Mouse (Mus musculus) layer of hippocampus, adult 8-10 months (tissue): Measurements from ENCODE around the gene Qsox1. TPM values are rescaled to one million over a fixed set of nuclear protein-coding genes. Genes with fewer than 3 reads are reported as not detected.

ENCODE experiments used
- DNase-seq, 2 experiments: peaks; one replicate each; pipeline ENCODE4 v3.0.0; 2022; ENCODE audit warnings: low spot score in 2 of 2
- total RNA-seq, 4 experiments: library from RNA; stranded (reverse); gene quantifications; 2 replicates each; pipeline ENCODE4 v1.2.4; 2022

Gene Qsox1
- total RNA-seq, 4 experiments from 2014 or later, result 34.1 to 39.3 (median 36.6) TPM

DNA sequence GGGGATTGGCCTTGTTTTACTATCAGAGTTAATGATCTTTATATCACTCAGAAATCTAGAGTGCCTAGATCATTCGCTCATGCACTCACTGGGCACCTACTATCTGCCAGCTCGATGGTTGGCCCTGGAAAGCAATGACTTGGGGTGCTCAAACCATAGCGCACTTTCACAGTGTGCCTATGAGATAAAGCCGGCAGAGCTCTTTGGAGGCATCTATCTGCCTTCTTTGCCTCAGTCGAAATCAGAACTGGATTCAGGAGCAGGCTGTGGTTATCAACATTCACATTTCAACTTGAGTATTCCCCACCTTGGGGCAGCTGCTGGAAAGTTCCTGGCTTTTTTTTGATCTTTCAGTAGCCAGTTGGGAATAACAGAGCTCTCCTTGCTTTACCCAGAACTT is 64.8 kb downstream of the Qsox1 start:
- no peak for DNase-seq

DNA sequence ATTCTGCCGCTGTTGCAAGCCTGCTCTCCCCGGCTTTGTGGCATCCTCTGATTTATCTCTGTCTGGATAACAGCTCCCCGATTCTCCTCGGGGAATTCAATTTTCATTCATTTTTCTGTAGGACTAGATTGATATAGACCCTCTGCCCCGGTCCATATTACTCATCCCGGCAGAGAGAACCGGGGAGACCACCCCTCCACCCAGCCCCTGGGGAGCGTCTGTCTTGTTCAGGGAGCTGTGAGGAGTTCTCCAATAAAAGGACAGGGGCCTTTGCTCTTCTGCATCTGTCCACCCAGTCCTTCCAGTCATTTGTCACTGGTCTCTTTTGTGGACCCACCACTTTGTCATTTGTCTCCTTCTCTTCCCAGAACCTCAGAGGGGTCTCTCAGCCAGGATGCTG is 65.7 kb downstream of the Qsox1 start:
- DNase-seq, result no peak

DNA sequence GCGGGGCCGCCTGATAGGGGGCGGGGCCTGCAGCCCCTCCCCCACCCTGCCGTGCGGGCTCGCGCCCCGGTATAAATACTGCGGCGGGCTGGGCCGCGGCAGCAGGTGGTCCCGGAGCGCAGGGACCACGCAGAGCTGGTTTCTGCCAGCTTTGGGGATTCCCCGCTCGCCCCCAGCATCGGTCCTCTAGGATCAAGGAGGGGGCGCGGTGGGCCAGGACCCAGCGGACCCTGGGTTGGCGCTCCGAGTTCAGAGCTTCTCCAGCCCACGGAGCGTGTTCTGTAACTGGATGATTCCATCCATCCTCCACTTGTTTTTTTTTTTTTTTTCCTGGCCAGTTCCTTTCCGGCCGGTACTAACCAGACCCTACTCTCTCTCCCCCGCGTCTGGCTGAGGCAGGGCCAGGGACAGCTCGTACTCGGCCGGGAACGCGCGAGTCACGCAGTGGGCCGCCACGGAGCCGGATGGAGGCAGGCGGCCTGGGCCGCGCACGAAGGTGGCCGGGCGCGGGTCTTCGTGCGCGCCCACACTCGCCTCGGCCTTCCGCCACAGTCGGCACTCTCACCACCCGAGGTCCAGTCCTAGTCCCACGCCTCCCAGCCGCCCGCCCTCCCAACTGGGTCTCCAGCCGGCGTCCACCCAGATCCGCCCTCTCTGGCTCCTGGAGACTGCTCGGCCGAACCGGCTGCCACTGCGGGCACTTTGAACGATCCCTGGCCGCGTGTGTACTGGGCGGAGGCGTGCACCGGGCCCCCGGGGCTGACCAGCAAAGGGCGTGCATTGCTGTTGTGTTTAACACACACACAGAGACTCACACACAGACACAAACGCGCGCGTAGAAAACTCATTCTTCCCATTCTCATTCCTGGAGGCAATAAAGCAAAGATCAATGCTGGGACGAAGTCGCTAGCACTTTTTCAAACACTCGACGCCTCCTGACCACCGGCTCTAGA is 70.0 kb downstream of the Qsox1 start:
- DNase-seq, result no peak

DNA sequence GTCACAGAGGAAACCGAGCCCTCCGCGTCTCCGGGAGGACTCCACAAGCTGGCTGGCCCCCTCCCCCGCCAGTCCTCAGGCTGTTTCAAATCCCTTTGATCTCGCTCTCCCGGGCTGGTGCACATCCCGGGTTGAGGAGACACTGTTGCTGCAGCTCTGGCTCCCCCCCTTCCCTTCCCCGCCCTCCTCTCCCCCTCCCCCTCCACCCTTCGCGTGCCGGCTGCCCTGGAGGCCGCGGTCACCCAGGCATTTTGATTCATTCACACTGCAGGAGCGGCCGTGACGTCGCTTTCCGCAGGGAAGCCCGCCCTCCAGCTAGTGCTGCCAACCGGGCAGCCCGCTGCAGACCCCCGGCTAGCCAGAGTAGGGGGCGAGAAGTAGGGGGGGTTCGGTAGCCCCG is 70.7 kb downstream of the Qsox1 start:
- DNase-seq, result no peak

DNA sequence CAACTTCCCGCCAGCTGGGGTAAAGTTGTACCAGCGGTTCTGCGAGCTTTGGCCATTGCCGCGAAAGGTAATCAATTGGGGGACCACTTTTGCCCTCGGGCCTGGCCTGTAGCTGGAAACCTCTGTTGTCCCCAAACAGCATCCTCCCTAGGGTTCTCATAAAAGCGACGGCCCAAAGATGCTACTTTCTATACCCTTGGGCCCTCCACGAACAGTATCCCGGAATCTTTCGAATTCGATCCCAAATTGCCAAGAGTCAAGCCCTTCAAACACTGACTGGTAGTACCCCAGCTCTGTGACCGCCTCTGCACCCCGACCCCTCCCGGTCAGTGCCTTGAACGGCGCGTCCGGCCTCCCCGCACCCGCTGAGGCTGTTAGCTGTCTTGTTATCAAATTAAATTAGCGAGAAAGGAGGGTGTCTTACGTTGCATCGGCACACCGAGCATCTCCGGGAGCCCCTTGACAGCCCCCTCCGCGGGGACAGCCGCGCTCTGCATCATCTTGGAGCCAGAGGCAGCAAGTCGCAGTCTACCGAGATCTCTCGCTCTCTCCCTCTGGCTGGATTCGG is 71.2 kb downstream of the Qsox1 start:
- no peak for DNase-seq

DNA sequence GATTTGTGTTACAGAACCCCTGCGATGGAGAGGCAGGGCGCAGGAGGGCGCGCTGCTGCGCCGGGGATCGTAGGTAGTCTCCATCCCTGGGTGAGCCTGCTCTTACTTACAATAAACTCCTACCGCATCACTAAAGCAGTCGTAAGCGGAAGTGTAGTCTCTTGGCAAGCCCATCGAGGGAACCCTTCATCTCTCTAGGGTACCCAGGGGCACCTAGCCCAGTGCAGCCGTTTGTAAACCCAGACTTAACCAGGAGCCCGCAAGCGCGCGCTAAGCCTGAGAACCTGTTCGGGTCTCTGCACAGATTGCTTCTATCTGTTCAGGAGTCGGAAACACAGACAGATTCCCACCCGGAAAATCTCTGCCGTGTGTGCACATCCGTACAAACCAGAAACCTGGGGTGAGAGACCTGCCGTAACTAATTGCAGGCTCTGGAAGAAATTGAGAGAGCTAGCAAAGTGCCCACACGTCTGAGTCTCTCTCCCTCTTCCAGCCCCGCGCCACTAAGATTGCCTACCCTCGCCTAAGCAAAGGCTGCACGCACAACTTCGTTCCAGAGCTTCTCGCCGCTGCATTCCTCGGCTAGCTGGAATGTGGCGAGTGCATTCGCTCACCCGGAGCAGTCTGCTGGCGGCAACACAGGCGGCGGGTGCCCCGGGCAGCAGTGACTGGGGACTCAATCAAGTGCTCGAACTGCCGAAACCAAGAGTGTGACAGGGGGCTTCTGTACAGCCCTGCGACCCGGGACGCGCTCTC is 71.9 kb downstream of the Qsox1 start:
- no peak for DNase-seq

DNA sequence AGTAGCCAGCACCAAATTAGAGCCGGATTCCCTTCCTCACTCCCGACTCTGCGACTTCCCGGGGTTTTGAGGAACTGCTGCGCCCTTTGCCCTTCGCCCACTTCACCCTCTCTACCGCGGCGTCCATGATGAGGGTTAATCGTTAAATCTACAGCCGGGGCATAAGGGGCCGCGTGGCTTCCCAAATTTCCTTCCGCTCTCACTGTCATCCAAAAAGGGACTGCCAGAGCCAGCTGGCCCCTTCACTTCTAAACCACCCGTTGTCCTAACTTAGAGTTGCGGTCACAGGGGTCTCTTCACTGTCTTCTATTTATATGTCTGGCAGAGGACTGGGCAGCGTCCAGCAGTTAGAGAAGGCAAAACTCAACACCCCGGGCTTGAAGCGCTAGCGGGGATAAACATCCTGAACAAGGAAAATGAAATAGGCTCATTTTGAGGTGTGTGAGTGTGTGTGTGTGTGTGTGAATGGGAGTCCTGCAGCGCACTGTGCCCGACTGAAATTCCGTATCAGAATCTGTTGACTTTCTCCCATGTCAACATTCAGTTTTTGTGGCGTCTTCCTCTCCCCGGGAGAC is 74.8 kb downstream of the Qsox1 start:
- DNase-seq, result no peak

DNA sequence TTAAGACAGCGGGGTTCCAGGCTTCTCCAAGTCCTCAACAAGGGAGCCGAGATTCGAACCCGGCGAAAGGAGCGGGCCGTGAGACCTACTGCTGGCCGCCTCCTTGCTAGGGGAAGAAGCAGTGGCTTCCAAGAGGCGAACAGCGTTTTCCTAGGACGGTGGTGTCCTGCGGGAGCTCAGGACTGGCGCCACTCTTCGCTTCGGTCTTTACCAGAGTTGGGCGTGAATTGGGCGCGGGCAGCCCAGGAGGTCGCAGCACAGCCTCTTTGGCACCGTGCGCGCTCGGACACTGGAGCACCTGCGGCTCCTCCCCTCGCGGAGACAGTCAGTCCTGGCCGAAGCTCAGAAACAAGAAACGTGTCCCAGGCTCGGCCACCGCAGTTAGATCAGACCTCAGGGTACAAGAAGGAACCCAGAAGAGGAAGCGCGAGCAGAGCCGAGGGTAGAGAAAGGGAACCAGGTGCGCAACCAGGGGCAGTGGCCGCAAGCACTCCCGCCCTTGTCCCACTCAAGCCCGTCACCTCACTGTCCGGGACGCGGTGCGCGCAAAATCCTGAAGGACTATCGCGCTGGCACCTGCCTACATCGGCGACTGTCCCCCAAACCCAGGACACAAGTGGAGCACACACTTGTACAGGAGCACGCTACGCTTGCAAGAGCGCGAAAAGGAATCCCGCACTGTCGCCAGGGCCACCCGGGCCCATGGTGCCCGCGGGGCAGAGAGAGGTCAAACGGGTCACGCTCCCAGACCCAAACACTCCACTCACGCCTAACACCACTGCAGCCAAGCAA is 75.5 kb downstream of the Qsox1 start:
- no peak for DNase-seq

DNA sequence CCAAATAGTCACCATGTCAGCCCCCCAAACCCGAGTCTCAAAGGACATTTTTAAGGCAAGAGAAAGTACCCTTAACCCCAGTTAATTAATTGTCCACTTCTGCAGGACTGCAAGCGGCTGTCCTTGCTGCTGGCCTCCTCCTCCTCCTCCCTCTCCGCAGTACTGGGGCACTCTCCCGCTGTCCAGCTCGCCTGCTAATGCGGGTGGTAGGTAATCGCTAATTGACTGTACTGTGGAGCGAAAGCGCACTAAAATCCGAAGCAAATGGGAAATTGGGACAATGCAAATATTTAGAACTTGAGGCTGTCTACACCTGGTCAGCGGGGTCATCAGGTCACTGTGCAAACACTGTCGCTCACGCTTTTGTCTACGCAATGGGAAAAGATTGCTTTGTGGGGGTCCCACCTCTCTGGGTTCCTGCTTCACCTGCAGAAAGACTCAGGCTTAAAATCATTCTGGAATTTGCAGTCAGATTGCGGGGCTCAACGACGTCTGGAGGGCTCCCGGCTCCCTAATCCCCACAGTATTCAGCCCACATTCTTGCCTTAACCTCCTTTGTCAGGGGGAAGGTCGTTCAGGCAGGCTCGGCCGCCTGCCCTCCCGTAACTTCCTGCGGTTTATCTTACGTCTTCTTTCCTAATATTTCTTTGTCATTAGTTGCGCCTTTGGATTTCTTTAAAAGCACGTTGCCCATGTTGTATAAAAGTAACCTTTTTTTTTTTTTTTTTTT is 76.4 kb downstream of the Qsox1 start:
- DNase-seq, result no peak

DNA sequence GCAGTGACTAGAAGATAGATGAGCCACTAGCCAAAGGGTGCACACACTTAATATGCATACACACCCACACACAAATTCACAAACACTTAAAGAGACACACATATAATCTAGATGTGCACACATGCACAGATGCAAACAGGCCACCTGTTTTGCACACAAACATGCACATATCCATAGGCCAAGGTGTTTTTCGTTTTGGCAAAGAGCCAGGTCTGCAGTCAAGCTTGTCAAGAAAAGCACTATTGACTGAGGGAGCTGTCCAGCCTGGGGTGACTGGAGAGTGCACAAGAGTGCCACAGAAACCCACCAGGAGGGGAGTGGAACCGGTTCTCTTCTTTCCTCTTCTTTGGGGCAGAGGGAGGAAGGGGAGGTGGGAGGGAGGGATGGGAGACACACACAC is 81.5 kb downstream of the Qsox1 start:
- no peak for DNase-seq

DNA sequence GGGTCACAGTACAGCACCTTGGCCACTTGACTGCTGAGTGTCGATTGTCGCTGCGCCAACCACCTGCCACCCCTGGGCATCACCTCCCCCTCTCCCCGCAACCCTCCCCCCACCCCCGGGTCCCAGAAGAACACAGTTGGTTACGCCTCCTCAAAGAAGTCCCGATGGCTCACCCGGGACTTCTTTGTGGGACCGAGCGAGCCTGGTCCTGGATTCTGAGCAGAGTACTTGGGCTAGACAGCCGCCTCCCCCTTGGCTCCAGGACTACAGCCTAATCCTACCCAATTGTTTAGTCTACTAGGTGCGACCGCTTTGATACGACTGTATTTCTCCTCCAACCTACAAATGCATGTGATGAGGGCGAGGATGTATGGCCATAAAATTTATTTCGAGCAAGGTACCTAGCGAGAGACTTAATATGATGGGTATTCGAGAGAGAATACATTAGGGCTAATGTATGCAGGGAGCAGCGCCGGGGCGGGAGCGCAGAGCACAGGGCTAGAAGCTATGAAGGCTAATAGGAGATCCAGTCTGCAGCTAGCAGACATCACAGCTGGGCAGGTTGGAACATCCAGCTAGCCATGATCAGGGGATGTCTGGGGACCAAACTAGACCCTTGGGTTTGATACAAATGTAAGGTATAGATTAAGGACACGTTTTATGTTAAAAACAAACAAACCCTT is 83.4 kb downstream of the Qsox1 start:
- DNase-seq, result no peak

DNA sequence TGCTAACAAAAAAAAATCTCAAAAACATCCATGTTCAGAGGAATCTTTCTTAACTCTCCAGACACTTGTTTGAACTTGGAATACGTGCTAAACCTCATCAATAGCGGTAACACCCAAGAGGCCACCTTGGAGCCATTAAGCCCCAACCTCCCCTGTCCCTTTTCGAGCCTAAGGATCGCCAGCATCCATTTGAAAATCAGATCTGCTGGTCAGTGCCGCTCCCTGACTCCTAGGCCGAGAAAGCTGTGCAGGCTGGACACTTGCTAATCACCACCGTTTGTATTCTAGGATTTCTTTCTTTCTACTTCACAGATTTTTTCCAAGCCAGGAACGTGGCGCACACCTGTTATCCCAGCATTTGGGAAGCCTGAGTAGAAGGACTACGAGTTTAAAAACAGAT is 84.9 kb downstream of the Qsox1 start:
- DNase-seq, result no peak

Other genes starting within 250 kb of the Qsox1 start
- gene Lhx4, start 61.2 kb downstream of the Qsox1 start, total RNA-seq, result under 1 TPM in 1 of 4 experiments, not detected in 3; 0.05 TPM
- 10 to 100 TPM; 52.7 to 58.6 (median 55.4) TPM for gene Cep350, start 160.4 kb upstream of the Qsox1 start, total RNA-seq
- 10 to 100 TPM; 53.3 to 60.2 (median 56.6) TPM for gene Tor1aip2, start 222.5 kb upstream of the Qsox1 start, total RNA-seq
- 10 to 100 TPM; 34.9 to 40.8 (median 37.5) TPM for gene Tor1aip1, start 223.6 kb upstream of the Qsox1 start, total RNA-seq